Mouse (Mus musculus): ENCODE measurements around the gene Tfr2.

DNA sequence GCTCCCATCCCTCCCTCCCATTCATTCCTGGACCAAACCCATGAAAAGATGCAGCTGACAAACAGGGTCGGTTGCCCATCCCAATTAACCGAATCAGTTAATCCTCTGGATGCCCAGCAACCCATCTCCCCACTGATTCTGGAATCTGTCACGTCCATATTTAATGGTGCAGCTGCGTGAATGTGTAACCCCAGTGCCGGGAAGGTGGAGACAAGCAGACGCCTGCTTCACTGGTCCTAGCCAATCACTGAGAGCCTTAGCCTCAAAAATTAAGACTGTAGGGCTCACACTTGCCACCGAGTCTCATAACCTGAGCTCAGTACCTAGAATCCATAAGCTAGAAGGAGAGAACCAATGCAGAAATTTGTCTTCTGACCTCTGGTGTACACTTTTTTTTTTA, 26.3 kb downstream of the Tfr2 start:
- TF ChIP-seq GATA1 (IDR thresholded peaks at IDR 0.05; ENCODE audit: borderline replicate concordance, low read length) (no peak), CTCF (IDR thresholded peaks at IDR 0.05; ENCODE audit: low read depth, low read length) (no peak)
